Mouse (Mus musculus) CD4-positive helper T cell, adult 2 months (primary cell): ENCODE results near the gene Tbck.

ENCODE experiments used
- DNase-seq: peaks from one replicate; pipeline ENCODE4 v3.0.0-alpha.2; 2012; ENCODE audit warnings: low read depth, missing footprints, low spot score

The Tbck gene

GRCm38 (mm10) chr3:132868838-132869237 lies 184.9 kb downstream of the Tbck start:
- no peak for DNase-seq

- DNase-seq: no peak
Observed at GRCm38 (mm10) chr3:132870079-132870478, 186.1 kb downstream of the Tbck start.

DNA sequence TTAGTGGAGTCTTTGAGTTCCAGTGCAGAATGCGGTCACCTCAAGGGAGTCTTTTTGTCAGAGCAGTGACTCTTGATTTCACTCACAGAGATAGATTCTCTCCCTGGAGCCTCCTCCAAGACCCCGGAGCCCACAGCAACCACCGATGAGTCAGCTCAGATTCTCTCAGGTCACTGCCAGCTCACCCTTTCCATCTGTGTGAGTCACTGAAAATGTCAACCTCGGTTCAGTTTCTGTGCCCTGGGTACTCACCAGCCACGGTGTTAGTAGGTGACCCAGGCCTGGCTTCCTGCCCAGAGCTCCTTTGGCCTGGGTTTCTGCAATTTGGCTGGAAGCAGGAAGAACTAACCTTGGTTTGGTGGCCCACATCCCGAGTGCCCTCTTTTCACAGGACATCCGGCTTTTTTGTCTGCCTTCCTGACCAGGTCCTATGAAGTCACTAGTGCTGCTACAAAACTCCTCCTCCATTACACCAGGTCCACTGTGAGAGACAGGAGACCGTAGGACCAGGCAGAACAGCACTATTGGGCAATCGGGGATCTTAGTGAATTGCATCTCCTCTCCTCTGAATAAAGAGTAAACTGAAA lies 187.5 kb downstream of the Tbck start:
- DNase-seq: peak; percentile 70

DNA sequence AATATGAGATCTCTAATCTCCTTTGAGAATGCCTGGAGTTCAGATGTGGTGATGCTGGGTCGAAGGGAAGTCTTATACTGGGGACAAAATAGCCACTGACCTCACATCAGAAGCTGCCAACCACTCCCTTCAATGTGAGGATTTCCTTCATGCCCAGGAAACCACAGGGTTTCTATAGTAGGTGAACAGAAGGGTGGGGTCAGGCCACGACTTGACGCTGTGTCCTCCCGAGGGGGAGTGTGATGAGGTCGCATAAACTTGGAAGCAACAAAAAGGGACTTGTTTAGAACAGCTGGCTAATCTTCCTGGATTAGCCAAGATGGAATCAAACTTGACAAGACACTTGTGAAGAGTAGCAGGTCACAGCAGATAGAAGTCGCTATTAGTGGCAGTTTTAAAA lies 189.3 kb downstream of the Tbck start:
- peak; percentile 12 for DNase-seq

DNA sequence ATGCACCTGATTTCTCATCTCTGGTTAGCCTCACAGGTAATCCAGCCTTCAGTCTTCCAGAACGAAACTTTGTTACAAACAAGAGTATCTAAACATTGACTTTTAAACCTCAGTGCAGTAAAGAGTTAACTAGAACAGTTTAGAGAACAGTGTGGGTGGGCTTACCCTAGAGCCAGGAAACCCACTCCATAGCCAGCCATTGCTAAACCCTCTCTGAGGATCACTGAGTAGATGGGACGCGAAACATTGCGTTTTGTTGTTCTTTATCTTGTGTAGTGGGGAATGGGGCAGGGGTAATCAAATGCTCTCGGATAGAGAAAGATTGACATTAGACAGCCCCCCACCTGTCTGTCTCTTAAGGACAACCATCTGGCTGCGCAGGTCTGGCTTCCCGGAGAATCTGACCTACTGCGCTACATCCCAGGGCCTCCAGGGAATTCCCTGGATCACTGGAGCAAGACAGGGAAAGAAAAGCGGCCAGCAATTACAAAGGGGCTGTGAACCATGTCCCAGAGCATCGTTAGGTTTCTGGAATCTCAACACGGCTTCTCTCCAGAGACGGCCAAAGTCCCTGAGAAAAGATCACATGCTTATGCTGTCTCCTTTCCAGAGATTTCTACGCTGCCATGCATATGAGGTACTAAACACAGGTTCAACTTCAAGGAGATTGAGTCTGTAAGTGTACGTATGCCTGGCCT lies 192.2 kb downstream of the Tbck start:
- DNase-seq: no peak

DNA sequence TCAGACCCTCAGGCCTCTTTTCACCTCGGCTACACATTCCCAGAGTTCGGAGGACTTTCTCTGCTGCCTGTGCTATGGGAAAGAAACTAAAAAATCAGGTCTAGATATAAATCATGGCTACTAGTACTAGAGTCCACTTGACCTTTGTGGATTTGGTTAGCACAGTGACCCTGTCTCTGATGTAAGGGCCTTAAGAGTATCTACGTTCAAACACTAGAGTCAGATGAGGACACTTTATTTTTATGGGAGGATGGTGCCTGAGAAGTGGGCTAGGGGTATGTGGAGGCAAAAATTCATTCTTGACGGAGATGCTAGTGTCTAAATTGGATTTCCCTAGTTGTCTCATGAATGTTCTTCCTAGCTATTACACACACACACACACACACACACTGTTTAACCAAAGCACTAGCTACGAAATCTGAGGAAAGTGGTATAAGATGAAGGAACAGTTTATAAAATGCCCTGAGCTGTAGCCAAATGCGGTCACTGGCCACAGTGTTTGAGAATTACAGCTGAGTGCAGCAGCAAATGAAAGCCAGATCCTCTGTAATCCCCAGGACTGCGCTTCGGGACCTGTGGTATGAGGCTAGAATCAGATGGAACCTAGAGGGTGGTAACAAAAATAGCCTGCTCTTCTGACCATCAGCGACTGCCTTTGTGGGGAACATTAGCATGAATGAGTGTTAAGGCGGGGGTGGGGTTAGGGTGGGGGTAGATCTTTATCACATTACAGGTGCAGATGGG lies 193.2 kb downstream of the Tbck start:
- no peak for DNase-seq

DNA sequence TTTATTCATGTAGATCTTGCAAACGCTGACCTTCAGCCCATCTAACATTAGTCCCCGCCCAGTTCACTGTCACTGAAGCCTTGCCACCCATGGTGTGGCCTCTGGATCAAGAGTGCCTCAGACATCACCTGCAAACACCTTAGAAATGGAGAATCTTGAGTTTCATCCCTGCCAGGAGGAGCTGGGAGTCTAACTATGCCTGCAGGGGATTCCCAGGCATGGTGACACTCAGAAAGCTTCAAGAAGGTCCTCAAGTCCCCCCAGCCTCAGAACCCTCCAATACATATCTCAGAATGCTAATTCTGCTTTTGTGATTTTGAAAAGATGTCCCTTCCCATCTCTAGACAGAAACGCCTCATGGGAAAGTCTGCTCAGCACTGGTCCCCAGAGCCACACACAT lies 196.4 kb downstream of the Tbck start:
- DNase-seq: no peak

DNA sequence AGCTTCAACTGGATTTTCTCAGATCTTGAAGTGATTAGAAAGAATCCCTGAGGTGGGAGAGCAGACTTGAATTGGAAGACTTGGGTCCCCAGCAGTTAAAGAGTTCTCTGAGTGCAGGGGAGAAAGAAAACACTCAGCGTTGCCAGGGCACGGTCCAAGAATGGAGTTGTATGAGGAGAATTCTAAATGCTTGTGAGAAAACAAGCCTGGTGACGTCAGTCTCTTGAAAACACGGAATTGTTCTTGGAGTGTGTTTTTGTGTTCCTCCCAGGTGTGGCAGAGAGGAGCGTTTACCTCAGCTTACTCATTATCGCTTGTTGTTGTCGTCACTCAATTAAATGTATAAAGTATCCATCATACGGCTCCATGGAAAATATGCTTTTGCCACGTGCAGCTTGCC lies 196.9 kb downstream of the Tbck start:
- no peak for DNase-seq

GRCm38 (mm10) chr3:132883256-132883655 lies 199.3 kb downstream of the Tbck start:
- no peak for DNase-seq

DNA sequence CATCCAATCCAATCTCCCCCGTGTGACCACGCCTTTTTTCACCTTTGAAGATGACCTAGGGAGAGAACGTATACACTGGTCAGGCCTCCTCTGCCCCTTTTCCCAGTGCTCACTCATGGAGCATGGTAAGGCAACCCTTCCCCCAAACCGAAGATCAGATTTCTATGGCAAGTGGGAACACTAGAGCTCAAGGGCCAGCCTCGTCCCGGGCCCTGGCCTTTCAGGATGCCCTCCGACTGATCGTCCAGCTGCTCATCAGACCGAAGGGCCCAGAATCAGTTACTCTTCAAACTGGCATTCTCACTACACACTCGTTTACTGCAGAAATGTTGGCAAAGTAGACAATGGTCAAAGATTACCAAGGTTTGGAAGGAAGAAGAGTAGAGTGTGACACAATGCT lies 200.5 kb downstream of the Tbck start:
- DNase-seq: no peak

DNA sequence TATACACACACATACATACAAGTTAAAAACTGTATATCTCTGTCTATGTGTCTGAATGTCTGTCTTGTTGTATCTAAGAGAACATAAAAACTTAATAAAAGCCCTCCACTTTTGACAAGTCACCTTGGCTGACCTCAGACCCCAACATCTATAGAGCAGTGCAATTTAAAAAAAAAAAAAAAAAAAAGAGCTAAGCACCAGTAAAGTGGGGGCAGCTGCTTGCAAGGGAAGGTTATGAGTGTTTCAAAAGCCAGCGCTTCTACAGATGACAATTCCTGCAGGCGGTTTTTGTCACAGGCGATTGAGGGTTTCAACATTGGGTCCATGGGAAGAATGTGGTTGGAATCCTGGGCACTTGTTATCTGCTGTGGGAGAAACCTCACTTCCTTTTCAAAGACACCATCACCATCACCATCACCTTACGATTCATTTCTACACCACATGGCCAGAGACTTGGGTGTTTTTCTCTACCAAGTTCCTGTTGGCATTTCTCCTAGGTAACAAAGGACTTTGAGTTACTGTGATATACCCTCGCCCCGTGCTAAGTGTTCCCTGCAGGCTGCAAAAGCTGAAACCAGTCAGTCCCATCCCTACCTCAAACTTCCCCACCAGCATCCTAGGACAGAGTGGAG lies 202.6 kb downstream of the Tbck start:
- DNase-seq: no peak

GRCm38 (mm10) chr3:132887074-132887848 lies 203.3 kb downstream of the Tbck start:
- no peak for DNase-seq
